Mouse (Mus musculus) adrenal gland, postnatal 10 days (tissue): Measurements from ENCODE around the gene Snapc3. TPM values are rescaled to one million over a fixed set of nuclear protein-coding genes. Genes with fewer than 3 reads are reported as not detected.
"Not testable (repeated sequence)": the region's sequence is repeated elsewhere in the genome, so short reads cannot be mapped to it uniquely, and the experiment has no call there.

ENCODE experiments used
- DNase-seq: peaks from one replicate; pipeline ENCODE4 v3.0.0; 2021; ENCODE audit warnings: mixed read lengths
- total RNA-seq, 2 experiments: library from RNA; stranded (reverse); gene quantifications; 2 replicates each; pipeline ENCODE4 v1.2.3; 2021

The Snapc3 gene
- total RNA-seq, 2 experiments from 2014 or later, result 18.9 to 31.3 TPM

- not testable (repeated sequence) for DNase-seq
Observed at GRCm38 (mm10) chr4:83497013-83497412, 79.5 kb downstream of the Snapc3 start.

- DNase-seq, result no peak
Observed at GRCm38 (mm10) chr4:83500154-83501036, 82.9 kb downstream of the Snapc3 start.

GRCm38 (mm10) chr4:83501037-83501430 is 83.5 kb downstream of the Snapc3 start:
- no peak for DNase-seq

- DNase-seq, result no peak
Observed at GRCm38 (mm10) chr4:83509600-83509999, 92.1 kb downstream of the Snapc3 start.

- DNase-seq, result no peak
Observed at GRCm38 (mm10) chr4:83511083-83511482, 93.6 kb downstream of the Snapc3 start.

GRCm38 (mm10) chr4:83512217-83512616 is 94.7 kb downstream of the Snapc3 start:
- no peak for DNase-seq

GRCm38 (mm10) chr4:83512644-83513043 is 95.1 kb downstream of the Snapc3 start:
- no peak for DNase-seq

GRCm38 (mm10) chr4:83514183-83514582 is 96.7 kb downstream of the Snapc3 start:
- no peak for DNase-seq

GRCm38 (mm10) chr4:83514976-83515669 is 97.6 kb downstream of the Snapc3 start:
- DNase-seq, result no peak

GRCm38 (mm10) chr4:83516144-83516543 is 98.6 kb downstream of the Snapc3 start:
- not testable (repeated sequence) for DNase-seq

Other genes with a start within 250 kb of the Snapc3 start
- gene Ttc39b, start 93.5 kb upstream of the Snapc3 start, total RNA-seq, result 10 to 100 TPM; 16.4 to 17.0 TPM
- gene Psip1, start 68.7 kb downstream of the Snapc3 start, total RNA-seq, result 10 to 100 TPM; 52.3 to 57.2 TPM
- gene Ccdc171, start 107.8 kb downstream of the Snapc3 start, total RNA-seq, result 1 to 10 TPM; 1.4 to 3.1 TPM